Mouse (Mus musculus) hindbrain, embryonic 14.5 days (tissue): ENCODE results near the gene Mdc1. TPM values are rescaled to one million over a fixed set of nuclear protein-coding genes. Genes with fewer than 3 reads are reported as not detected.

Experiments used
- ATAC-seq: fragments of 200-750 bp; cut with Nextera tagmentation; 2 replicates; pipeline ENCODE4 v1.8.0; 2017; ENCODE audit warnings: moderate number of reproducible peaks, mild to moderate bottlenecking, moderate TSS enrichment, moderate library complexity; ENCODE audit not compliant: low FRiP score
- DNase-seq: peaks from one replicate; pipeline ENCODE4 v3.0.0-alpha.2; 2015; ENCODE audit warnings: low spot score
- H3K27ac ChIP-seq: fragments of 300-500 bp; sonication (generic); 2 replicates; pipeline ENCODE4 v1.5.1; 2014; ENCODE audit warnings: mild to moderate bottlenecking, moderate library complexity
- H3K27me3 ChIP-seq: fragments of 300-500 bp; sonication (generic); 2 replicates; pipeline ENCODE4 v1.6.1; 2014; ENCODE audit warnings: mild to moderate bottlenecking, low read length, mixed read lengths; ENCODE audit not compliant: control insufficient read depth, insufficient read depth
- H3K36me3 ChIP-seq: fragments of 300-500 bp; sonication (generic); replicated peaks from 2 replicates; pipeline ENCODE4 v1.6.1; 2014; ENCODE audit not compliant: control insufficient read depth, insufficient read depth
- H3K4me1 ChIP-seq: fragments of 300-500 bp; sonication (generic); replicated peaks from 2 replicates; pipeline ENCODE4 v1.6.1; 2014; ENCODE audit warnings: antibody characterized with exemption, low read length, mixed read lengths; ENCODE audit not compliant: control insufficient read depth, insufficient read depth
- H3K4me2 ChIP-seq: fragments of 300-500 bp; sonication (generic); replicated peaks from 2 replicates; pipeline ENCODE4 v1.6.1; 2014; ENCODE audit warnings: mild to moderate bottlenecking, moderate library complexity
- H3K4me3 ChIP-seq: fragments of 300-500 bp; sonication (generic); replicated peaks from 2 replicates; pipeline ENCODE4 v1.5.1; 2014; ENCODE audit warnings: mild to moderate bottlenecking, low read length
- H3K9ac ChIP-seq: fragments of 300-500 bp; sonication (generic); 2 replicates; pipeline ENCODE4 v1.6.1; 2014
- H3K9me3 ChIP-seq: fragments of 300-500 bp; sonication (generic); 2 replicates; pipeline ENCODE4 v1.6.1; 2016; ENCODE audit warnings: low read length; ENCODE audit not compliant: control insufficient read depth
- whole genome bisulfite sequencing: fragments of 180-500 bp; shearing (Covaris S2); extraction: QIAGEN DNeasy Blood & Tissue Kit; methylation state at CpG from one replicate; pipeline ENCODE4 v1.1.7; 2014; 5-methylcytosine and 5-hydroxymethylcytosine counted together
- polyA plus RNA-seq: library from polyadenylated mRNA; unstranded; fragments of >200 nt; fragmentation: Nextera tagmentation; extraction: Ambion mirVana; gene quantifications from 2 replicates; pipeline ENCODE4 v1.2.1, GENCODE M21; 2014

Gene Mdc1
- polyA plus RNA-seq, 1 experiment from 2014 or later: 9.2 TPM

DNA sequence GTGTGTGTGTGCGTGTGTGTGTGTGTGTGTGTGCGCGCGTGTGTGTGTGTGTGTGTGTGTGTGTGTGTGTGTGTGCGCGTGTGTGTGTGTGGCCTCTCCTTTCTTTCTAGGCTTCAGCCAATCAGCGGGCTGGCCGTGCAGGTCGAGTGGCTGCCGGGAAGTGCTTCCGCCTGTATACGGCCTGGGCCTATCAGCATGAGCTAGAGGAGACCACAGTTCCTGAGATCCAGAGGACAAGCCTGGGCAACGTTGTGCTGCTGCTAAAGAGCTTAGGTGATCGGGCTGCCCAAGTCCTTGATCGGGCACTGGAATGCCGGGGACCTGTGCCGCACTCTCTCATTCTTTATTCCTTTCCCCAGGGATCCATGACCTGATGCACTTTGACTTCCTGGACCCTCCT is 46.4 kb downstream of the Mdc1 start:
- DNase-seq: no peak
- no peak overlapping the region for H3K9ac ChIP-seq
- peaks cover 97% of the 10 kb centered on the region for H3K36me3 ChIP-seq
- H3K9me3 ChIP-seq: no peaks in the 10 kb centered on the region
- H3K27me3 ChIP-seq: no peaks in the 10 kb centered on the region
- H3K4me2 ChIP-seq: no peak overlapping the region
- H3K27ac ChIP-seq: no peak overlapping the region
- ATAC-seq: no peak
- H3K4me3 ChIP-seq: no peak overlapping the region
- no peaks in the 10 kb centered on the region for H3K4me1 ChIP-seq
- WGBS: 72% methylated on average over 17 of the region's 17 CpGs

DNA sequence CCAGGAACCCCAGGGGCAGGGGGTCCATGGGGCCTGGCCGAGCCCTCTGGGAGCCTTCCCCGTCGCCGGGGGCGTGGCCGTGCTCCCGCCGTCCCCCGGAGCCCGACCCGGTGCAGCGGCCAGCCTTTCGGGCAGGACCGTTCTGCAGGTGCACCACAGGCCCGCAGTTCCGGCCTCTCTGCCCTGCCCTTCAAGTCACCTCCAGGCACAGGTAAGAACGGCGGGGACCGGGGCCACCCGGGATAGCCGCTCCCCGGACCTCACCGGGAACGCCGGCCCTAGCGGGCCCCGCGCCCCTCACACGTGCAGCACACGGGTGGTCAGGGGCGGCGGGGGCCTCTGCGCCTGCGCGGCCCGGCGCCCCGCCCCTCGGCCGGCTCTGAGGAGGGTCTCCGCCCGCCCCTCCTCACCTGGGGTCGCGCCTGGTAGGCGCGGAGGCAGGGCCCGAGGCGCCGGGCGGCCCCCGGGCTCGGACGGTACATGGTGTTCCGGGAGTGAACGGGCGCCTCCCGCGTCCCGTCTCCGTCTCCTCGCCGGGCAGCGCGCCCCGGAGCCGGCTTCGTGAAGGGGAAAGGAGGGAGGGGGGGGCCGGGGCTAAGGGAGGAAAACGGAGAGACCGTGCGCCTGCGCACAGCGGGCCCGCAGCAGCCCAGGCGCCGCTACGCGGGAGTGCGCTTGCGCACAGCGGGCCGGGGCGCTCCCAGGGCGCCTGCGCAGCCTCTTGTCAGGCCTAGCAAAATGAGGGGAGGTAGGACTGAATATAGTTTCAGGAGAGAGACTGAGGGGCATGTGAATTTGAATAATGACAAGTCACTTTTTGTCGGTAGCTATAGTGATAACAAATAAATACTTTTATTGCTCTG is 55.7 kb downstream of the Mdc1 start, which contains the start of gene 2310061I04Rik:
Gene 2310061I04Rik, minus strand, starts transcription at position 651 of the 863 bp plus-strand sequence.
- Histone ChIP-seq H3K4me2 (peak within 1 kb of the TSS; percentile 100), H3K27ac (peak within 1 kb of the TSS; percentile 90), H3K4me3 (peak within 1 kb of the TSS; percentile 81), H3K4me1 (peaks cover 18% of the 10 kb centered on the region), H3K9ac (peak within 1 kb of the TSS; percentile 95), H3K9me3 (no peaks in the 10 kb centered on the region), H3K27me3 (no peaks in the 10 kb centered on the region), H3K36me3 (peaks cover 64% of the 10 kb centered on the region)
- under 1% methylated on average over 81 of the region's 86 CpGs for WGBS
- ATAC-seq: peak; percentile 94
- DNase-seq: peak; percentile 96

DNA sequence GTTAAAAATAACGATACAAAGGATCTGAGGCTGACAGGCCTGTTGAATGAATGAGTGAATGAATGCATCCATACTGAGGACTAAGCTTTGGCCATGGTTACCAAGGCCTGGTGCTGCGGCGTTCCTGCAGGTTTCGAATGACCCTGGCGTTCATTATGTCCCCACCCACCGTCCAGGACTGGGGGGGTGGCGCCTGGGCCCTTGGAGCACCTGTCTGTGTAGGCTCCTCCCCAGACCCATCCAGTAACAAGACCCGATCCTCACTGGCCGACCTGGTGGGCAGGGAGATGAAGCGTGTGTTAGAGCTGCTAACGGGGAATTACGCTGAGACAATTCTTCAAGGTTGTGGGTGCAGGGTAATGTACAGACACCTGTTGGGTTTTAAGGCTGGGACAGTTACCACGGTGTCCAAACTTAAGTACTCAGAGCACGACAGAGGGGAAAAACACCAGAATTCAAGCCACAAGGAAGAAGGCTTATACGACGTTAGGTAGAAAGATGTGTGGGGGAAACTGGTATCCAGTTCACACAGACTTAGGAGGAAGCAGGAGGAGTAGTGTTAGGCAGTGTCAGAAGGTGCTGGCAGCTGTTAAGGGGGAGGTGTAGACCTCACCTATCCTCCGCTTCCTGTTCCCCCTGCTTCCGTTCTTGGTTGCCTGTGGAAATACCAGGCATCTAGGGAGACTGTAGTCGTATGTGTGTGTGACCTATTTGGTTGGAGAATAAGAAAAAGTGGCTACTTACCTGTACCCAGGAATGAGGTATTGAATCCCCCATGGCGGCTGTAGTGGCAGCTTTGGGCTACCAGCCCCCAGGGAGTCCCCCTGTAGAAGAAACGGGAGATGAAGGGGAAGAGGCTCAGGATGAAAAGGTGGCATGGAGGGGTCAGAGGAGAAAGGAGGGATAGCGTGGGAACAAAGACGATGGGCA is 56.6 kb downstream of the Mdc1 start:
- peak overlapping the region; percentile 95 for H3K9ac ChIP-seq
- no peaks in the 10 kb centered on the region for H3K9me3 ChIP-seq
- peak overlapping the region; percentile 100 for H3K4me2 ChIP-seq
- DNase-seq: no peak
- peaks cover 18% of the 10 kb centered on the region for H3K4me1 ChIP-seq
- peak overlapping the region; percentile 90 for H3K27ac ChIP-seq
- H3K27me3 ChIP-seq: no peaks in the 10 kb centered on the region
- WGBS: 47% methylated on average over 23 of the region's 23 CpGs
- H3K36me3 ChIP-seq: peaks cover 66% of the 10 kb centered on the region
- H3K4me3 ChIP-seq: peak overlapping the region; percentile 81
- peak; percentile 46 for ATAC-seq

DNA sequence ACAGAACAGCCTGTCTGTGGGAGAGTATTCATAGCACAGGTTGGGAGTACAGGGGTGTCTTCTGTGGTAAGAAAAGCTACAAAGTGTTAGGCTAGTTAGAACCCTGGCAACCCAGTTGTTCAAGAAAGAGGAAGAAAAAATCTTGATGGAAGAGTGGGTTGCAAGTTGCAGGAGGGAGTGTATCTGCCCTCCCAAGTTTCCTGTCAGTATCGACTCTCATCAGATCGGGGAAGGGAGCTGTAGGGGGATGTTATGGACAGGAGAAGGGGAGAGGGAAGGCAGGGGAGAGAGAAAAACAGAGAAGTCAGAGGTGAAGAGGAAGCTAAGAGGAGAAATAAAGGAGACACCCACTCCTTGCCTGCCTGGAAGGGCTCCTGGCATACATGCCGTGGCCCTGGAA is 59.3 kb downstream of the Mdc1 start:
- Histone ChIP-seq H3K9ac (no peak overlapping the region), H3K4me1 (peaks cover 17% of the 10 kb centered on the region), H3K4me3 (no peak overlapping the region), H3K27ac (no peak overlapping the region), H3K27me3 (no peaks in the 10 kb centered on the region), H3K36me3 (peaks cover 79% of the 10 kb centered on the region), H3K9me3 (no peaks in the 10 kb centered on the region), H3K4me2 (no peak overlapping the region)
- WGBS: 96% methylated on average over 3 of the region's 3 CpGs
- ATAC-seq: no peak
- DNase-seq: no peak

DNA sequence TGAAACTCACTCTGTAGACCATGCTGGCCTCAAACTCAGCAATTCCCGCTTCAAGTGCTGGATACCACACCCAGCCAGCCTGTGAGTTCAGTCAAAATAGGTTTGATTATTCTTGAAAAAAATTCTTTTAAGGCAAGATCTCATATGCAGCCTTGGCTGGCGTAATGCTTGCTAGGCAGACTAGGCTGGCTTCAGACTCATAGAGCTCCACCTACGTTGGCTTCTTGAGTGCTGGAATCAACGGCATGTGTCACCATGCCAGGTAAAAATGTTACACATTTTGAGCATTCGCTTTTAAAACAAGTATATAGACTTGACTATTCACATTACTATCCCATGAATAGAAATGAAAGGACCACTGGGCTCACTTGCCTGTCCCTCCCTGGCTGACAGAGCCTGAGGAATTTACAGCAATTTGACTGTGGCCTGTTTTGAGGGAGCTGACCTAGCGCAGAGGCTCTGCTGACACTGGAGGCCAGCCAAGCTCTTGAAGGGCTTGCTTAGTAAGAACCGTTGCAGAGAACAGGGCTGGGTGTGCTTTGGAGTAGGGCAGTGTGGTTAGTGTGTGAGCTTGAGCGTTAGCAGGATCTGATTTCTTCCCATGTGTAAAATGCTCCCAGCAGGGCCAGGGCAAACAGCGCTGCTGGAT is 62.2 kb downstream of the Mdc1 start:
- Histone ChIP-seq H3K9ac (no peak overlapping the region; the same call in 1 of the 2 replicates), H3K4me2 (no peak overlapping the region), H3K36me3 (peaks cover 99% of the 10 kb centered on the region), H3K9me3 (no peaks in the 10 kb centered on the region), H3K27me3 (no peaks in the 10 kb centered on the region), H3K4me1 (peaks cover 8% of the 10 kb centered on the region), H3K27ac (no peak overlapping the region), H3K4me3 (no peak overlapping the region)
- 92% methylated on average over 9 of the region's 9 CpGs for WGBS
- ATAC-seq (no peak), DNase-seq (no peak)

DNA sequence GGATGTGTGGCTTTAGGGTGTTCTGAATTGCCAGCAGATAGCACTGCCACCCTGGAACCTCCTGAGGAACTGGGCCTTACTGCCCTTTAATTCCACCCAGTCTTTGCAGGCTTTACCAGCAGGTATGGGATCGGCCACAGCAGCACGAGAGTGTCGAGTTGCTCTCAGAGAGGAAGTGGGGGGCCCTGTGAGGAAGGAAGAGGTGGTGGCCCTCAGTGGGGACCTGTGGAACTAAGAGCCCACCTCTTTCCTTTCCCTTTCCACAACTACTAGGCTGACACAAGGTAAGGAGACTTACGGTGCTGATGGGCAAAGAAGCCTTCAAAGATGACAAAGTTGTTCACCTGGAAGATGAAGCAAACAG is 62.7 kb downstream of the Mdc1 start:
- DNase-seq (no peak), ATAC-seq (no peak)
- H3K27me3 ChIP-seq: no peaks in the 10 kb centered on the region
- WGBS: 84% methylated on average over 4 of the region's 4 CpGs
- no peak overlapping the region for H3K4me3 ChIP-seq
- peaks cover 99% of the 10 kb centered on the region for H3K36me3 ChIP-seq
- no peaks in the 10 kb centered on the region for H3K9me3 ChIP-seq
- no peak overlapping the region for H3K4me2 ChIP-seq
- H3K9ac ChIP-seq: no peak overlapping the region
- H3K27ac ChIP-seq: no peak overlapping the region
- peaks cover 13% of the 10 kb centered on the region for H3K4me1 ChIP-seq

DNA sequence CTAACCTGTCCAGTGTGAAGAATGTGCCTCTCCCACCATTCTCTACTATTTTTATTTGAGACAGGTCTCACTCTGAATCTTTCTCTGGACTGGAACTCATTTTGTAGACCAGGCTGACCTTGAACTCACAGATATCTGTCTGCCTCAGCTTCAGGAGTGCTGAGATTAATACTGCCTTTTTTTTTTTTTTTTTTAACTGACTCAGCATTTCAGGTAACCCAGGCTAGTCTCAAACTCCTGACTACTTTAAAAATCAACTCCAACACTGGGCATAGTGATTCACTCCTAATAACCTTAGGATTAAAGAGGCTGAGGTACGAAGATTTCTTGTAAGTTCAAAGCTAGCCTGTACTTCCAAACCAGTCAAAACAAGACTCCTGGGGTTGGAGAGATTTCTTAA is 64.3 kb downstream of the Mdc1 start:
- WGBS: 97% methylated on average over 1 of the region's 1 CpGs
- no peaks in the 10 kb centered on the region for H3K27me3 ChIP-seq
- ATAC-seq (no peak), DNase-seq (no peak)
- peaks cover 83% of the 10 kb centered on the region for H3K36me3 ChIP-seq
- H3K9ac ChIP-seq: no peak overlapping the region
- H3K4me3 ChIP-seq: no peak overlapping the region
- H3K9me3 ChIP-seq: no peaks in the 10 kb centered on the region
- H3K4me2 ChIP-seq: no peak overlapping the region
- H3K4me1 ChIP-seq: peaks cover 15% of the 10 kb centered on the region
- H3K27ac ChIP-seq: no peak overlapping the region

DNA sequence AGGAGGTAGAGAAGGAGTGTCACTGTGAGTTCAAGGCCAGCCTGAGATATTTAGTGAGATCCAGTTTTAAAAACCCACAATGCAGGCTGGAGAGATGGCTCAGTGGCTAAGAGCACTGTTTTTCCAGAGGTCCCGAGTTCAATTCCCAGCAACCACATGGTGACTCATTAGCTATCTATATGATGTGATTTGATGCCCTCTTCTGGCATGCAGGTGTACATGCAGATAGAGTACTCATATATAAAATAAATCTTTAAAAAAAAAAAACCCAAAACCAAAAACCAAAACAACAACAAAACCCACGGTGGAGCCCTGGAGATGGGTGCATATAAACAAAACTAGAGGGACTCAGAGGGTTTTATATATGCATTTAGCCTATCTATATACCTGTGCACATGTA is 66.3 kb downstream of the Mdc1 start:
- Histone ChIP-seq H3K27ac (no peak overlapping the region), H3K36me3 (peaks cover 72% of the 10 kb centered on the region), H3K4me1 (peaks cover 15% of the 10 kb centered on the region), H3K9me3 (no peaks in the 10 kb centered on the region), H3K4me3 (peak overlapping the region; percentile 63; the same call in 1 of the 2 replicates), H3K27me3 (no peaks in the 10 kb centered on the region), H3K9ac (no peak overlapping the region), H3K4me2 (peak overlapping the region; percentile 75)
- WGBS: 87% methylated on average over 2 of the region's 2 CpGs
- DNase-seq: no peak
- ATAC-seq: no peak
